Mouse (Mus musculus): ENCODE measurements at regions not wholly inside any gene's neighbourhood (a gene's known extent, or its start where the extent isn't known, plus 50 kb on each side); places are given as distances from the start of the nearest gene placed in this dataset.

- no peak for DNase-seq
- intact Hi-C loops (cut with DNase I; ENCODE audit: low total_unique reads): no loop called here
Measured at GRCm38 (mm10) chr10:20798400-20798799, 73.5 kb upstream of the Pde7b start.

GRCm38 (mm10) chr10:20793956-20794355 is 69.1 kb upstream of the Pde7b start:
- no peak for DNase-seq
- intact Hi-C loops (cut with DNase I; ENCODE audit: low total_unique reads): no loop called here

GRCm38 (mm10) chr10:20780946-20781345 is 56.1 kb upstream of the Pde7b start:
- no peak for DNase-seq
- intact Hi-C loops (cut with DNase I; ENCODE audit: low total_unique reads): no loop called here

GRCm38 (mm10) chr10:20776640-20777413 is 51.9 kb upstream of the Pde7b start:
- no peak for DNase-seq
- intact Hi-C loops (cut with DNase I; ENCODE audit: low total_unique reads): no loop called here

GRCm38 (mm10) chr10:20775731-20776429 is 51.0 kb upstream of the Pde7b start:
- no peak for DNase-seq
- intact Hi-C loops (cut with DNase I; ENCODE audit: low total_unique reads): no loop called here
